Comparison of ENCODE assay signal across 29 mouse cellular contexts in the genomic region with DNA sequence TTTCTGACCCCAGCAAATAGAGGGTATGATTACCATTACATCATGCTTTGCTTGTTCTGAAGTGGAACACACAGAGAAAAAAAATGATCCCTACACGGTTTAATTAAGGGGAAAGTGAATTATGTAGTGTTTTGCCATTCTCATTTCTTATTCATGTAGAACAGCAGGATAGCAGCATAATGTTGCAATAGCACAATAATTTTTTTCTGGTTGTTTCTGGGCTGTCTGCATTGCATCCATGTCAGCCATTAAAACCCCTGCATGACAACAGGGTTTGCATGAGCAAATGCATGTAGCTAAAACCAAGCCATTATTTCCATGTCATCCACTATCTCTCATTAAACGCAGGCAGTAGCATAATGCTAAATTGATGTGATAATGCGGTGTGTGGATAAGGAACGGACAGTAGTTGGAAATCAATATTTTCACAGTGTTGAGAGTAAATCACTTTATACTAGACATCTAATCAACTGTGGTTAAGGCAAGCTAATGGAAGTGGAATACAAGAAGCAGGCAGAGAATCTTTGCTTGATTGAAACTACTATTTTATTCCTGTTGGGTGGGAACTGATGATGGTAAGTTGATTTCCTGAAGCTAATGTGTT.
DNase-seq lines count a peak whose midpoint lies in the region; ATAC-seq and TF ChIP-seq lines count a peak whose summit lies in the region.
"Had no signal": no experiment of that assay in that cellular context is flagged by ENCODE, and none has a peak within 500 bp of the region (broad histone marks: within the 10 kb centered on the region; RNA-seq: fewer than 3 reads in every experiment).

No protein-coding gene starts in this region.

- H3K9ac ChIP-seq in forebrain, postnatal 0 days = no peak overlapping the region
- H3K9ac ChIP-seq in forebrain, embryonic 11.5 days (ENCODE audit: low read length) = no peak overlapping the region
- no peak overlapping the region for H3K9ac ChIP-seq in midbrain, embryonic 12.5 days (replicated peaks)
- no peak overlapping the region for H3K9ac ChIP-seq in midbrain, embryonic 13.5 days (replicated peaks)
- H3K9ac ChIP-seq in hindbrain, embryonic 14.5 days = no peak overlapping the region
- H3K9ac ChIP-seq: embryonic facial prominence, embryonic 13.5 days; forebrain, embryonic 13.5 days; liver, embryonic 12.5 days; liver, postnatal 0 days; stomach, embryonic 15.5 days had no signal

- H3K27ac ChIP-seq in forebrain, postnatal 0 days (ENCODE audit: low read depth, low read length) = no peak overlapping the region
- H3K27ac ChIP-seq in forebrain, embryonic 11.5 days (ENCODE audit: low read depth, low read length) = no peak overlapping the region
- H3K27ac ChIP-seq in midbrain, embryonic 12.5 days (replicated peaks) = 0 out of 2 replicates have a peak overlapping the region, but pooled peaks have one; percentile 20
- no peak overlapping the region for H3K27ac ChIP-seq in midbrain, embryonic 13.5 days
- H3K27ac ChIP-seq in hindbrain, embryonic 14.5 days = peak overlapping the region; percentile 21
- H3K27ac ChIP-seq: embryonic facial prominence, embryonic 13.5 days; forebrain, embryonic 13.5 days; gastrocnemius, adult 2 months; liver, embryonic 12.5 days; stomach, embryonic 15.5 days had no signal

- H3K4me1 ChIP-seq in forebrain, postnatal 0 days (ENCODE audit: insufficient read depth) = no peaks in the 10 kb centered on the region
- no peaks in the 10 kb centered on the region for H3K4me1 ChIP-seq in forebrain, embryonic 11.5 days (replicated peaks; ENCODE audit: control insufficient read depth, insufficient read depth, low read length)
- H3K4me1 ChIP-seq in midbrain, embryonic 12.5 days = no peaks in the 10 kb centered on the region; the same call in 1 of the 2 replicates
- no peaks in the 10 kb centered on the region; the same call in 1 of the 2 replicates for H3K4me1 ChIP-seq in midbrain, embryonic 13.5 days (replicated peaks)
- 0 out of 2 replicates have a peak, but pooled peaks cover 4% of the 10 kb centered on the region for H3K4me1 ChIP-seq in hindbrain, embryonic 14.5 days (replicated peaks; ENCODE audit: control insufficient read depth, insufficient read depth, low read length)
- H3K4me1 ChIP-seq: embryonic facial prominence, embryonic 13.5 days; forebrain, embryonic 13.5 days; liver, embryonic 12.5 days; stomach, embryonic 15.5 days had no signal

- TF ChIP-seq CTCF in forebrain, postnatal 0 days (IDR thresholded peaks at IDR 0.05; ENCODE audit: low read depth) = no peak

- 54% methylated on average over 4 of the region's 4 CpGs for whole genome bisulfite sequencing in forebrain, postnatal 0 days
- WGBS in forebrain, embryonic 11.5 days = 83% methylated on average over 4 of the region's 4 CpGs
- 69% methylated on average over 4 of the region's 4 CpGs for WGBS in midbrain, embryonic 12.5 days
- 70% methylated on average over 4 of the region's 4 CpGs for WGBS in midbrain, embryonic 13.5 days
- 49% methylated on average over 4 of the region's 4 CpGs for WGBS in hindbrain, embryonic 14.5 days

- DNase-seq in forebrain, postnatal 0 days = no peak
- DNase-seq in forebrain, embryonic 11.5 days (ENCODE audit: low spot score) = no peak
- DNase-seq in hindbrain, embryonic 14.5 days (ENCODE audit: low spot score) = no peak
- no peak for DNase-seq in thymus, postnatal 25 days
- DNase-seq in yolk sac, embryonic 10.5 days (ENCODE audit: low spot score) = no peak
- DNase-seq: adrenal gland, postnatal 14 days; cerebellum, adult 11-12 months; cerebellum, adult 9-11 months; gastrocnemius, adult 2 months; gastrocnemius, postnatal 36 days; heart, adult 18-20 months; heart, postnatal 36 days; kidney, adult 9 months; kidney, postnatal 10 days; layer of hippocampus, postnatal 36 days; left cerebral cortex, postnatal 4 days; liver, postnatal 0 days; lung, postnatal 4 days; retina, postnatal 1 day; right cerebral cortex, postnatal 14 days; thymus, postnatal 14 days had no signal

- H3K4me3 ChIP-seq in forebrain, postnatal 0 days (ENCODE audit: low read depth, low read length) = no peak overlapping the region
- H3K4me3 ChIP-seq in forebrain, embryonic 11.5 days (ENCODE audit: low read depth, low read length) = no peak overlapping the region
- no peak overlapping the region for H3K4me3 ChIP-seq in midbrain, embryonic 12.5 days
- H3K4me3 ChIP-seq in midbrain, embryonic 13.5 days (replicated peaks) = no peak overlapping the region
- H3K4me3 ChIP-seq in hindbrain, embryonic 14.5 days (replicated peaks; ENCODE audit: low read length) = no peak overlapping the region
- H3K4me3 ChIP-seq: embryonic facial prominence, embryonic 13.5 days; forebrain, embryonic 13.5 days; gastrocnemius, adult 2 months; liver, embryonic 12.5 days; stomach, embryonic 15.5 days had no signal

- H3K4me2 ChIP-seq in forebrain, postnatal 0 days (ENCODE audit: low read depth) = no peak overlapping the region
- no peak overlapping the region for H3K4me2 ChIP-seq in forebrain, embryonic 11.5 days (ENCODE audit: low read depth, low read length, severe bottlenecking)
- H3K4me2 ChIP-seq in midbrain, embryonic 12.5 days (replicated peaks) = no peak overlapping the region
- no peak overlapping the region for H3K4me2 ChIP-seq in midbrain, embryonic 13.5 days (replicated peaks)
- no peak overlapping the region for H3K4me2 ChIP-seq in hindbrain, embryonic 14.5 days (replicated peaks)
- H3K4me2 ChIP-seq: embryonic facial prominence, embryonic 13.5 days; forebrain, embryonic 13.5 days; heart, embryonic 11.5 days; liver, embryonic 12.5 days; stomach, embryonic 15.5 days had no signal

- H3K27me3 ChIP-seq in forebrain, postnatal 0 days (ENCODE audit: insufficient read depth, low read length) = no peaks in the 10 kb centered on the region
- no peaks in the 10 kb centered on the region for H3K27me3 ChIP-seq in forebrain, embryonic 11.5 days (ENCODE audit: control insufficient read depth, insufficient read depth, low read length)
- H3K27me3 ChIP-seq in midbrain, embryonic 12.5 days = no peaks in the 10 kb centered on the region
- H3K27me3 ChIP-seq in midbrain, embryonic 13.5 days = no peaks in the 10 kb centered on the region
- H3K27me3 ChIP-seq in hindbrain, embryonic 14.5 days (ENCODE audit: control insufficient read depth, insufficient read depth, low read length) = no peaks in the 10 kb centered on the region
- H3K27me3 ChIP-seq: embryonic facial prominence, embryonic 13.5 days; forebrain, embryonic 13.5 days; liver, embryonic 12.5 days; stomach, embryonic 15.5 days had no signal

- ATAC-seq in forebrain, postnatal 0 days = peak; percentile 45; the same call in 1 of the 2 replicates
- ATAC-seq in forebrain, embryonic 11.5 days (replicated peaks; ENCODE audit: low FRiP score) = no peak
- no peak for ATAC-seq in midbrain, embryonic 12.5 days (ENCODE audit: low FRiP score, low read depth)
- ATAC-seq in midbrain, embryonic 13.5 days = no peak
- peak; percentile 27; the same call in 1 of the 2 replicates for ATAC-seq in hindbrain, embryonic 14.5 days (ENCODE audit: low FRiP score)
- ATAC-seq: forebrain, embryonic 13.5 days; intestine, postnatal 0 days; liver, embryonic 12.5 days; liver, postnatal 0 days had no signal

- no peaks in the 10 kb centered on the region for H3K36me3 ChIP-seq in forebrain, postnatal 0 days (ENCODE audit: insufficient read depth)
- H3K36me3 ChIP-seq in forebrain, embryonic 11.5 days (ENCODE audit: control insufficient read depth, insufficient read depth, low read length) = no peaks in the 10 kb centered on the region
- no peaks in the 10 kb centered on the region for H3K36me3 ChIP-seq in midbrain, embryonic 12.5 days
- no peaks in the 10 kb centered on the region for H3K36me3 ChIP-seq in midbrain, embryonic 13.5 days
- H3K36me3 ChIP-seq in hindbrain, embryonic 14.5 days (replicated peaks; ENCODE audit: control insufficient read depth, insufficient read depth) = no peaks in the 10 kb centered on the region
- H3K36me3 ChIP-seq: embryonic facial prominence, embryonic 13.5 days; liver, embryonic 12.5 days; stomach, embryonic 15.5 days had no signal

- no peaks in the 10 kb centered on the region for H3K9me3 ChIP-seq in forebrain, postnatal 0 days (ENCODE audit: low read length)
- no peaks in the 10 kb centered on the region for H3K9me3 ChIP-seq in forebrain, embryonic 11.5 days (ENCODE audit: control insufficient read depth, low read length)
- H3K9me3 ChIP-seq in midbrain, embryonic 12.5 days = no peaks in the 10 kb centered on the region
- H3K9me3 ChIP-seq in midbrain, embryonic 13.5 days = no peaks in the 10 kb centered on the region
- no peaks in the 10 kb centered on the region for H3K9me3 ChIP-seq in hindbrain, embryonic 14.5 days (ENCODE audit: control insufficient read depth, low read length)
- H3K9me3 ChIP-seq: embryonic facial prominence, embryonic 13.5 days; forebrain, embryonic 13.5 days; liver, embryonic 12.5 days; stomach, embryonic 15.5 days had no signal

Comparison
In these comparisons a context has a peak if more than half of its experiments do, and no peak if none do; other contexts are left out.
1. ATAC-seq: peak in forebrain, postnatal 0 days (single experiment) and hindbrain, embryonic 14.5 days (single experiment); none in forebrain, embryonic 11.5 days (single experiment), midbrain, embryonic 12.5 days (single experiment) and midbrain, embryonic 13.5 days (single experiment).
2. H3K27ac ChIP-seq: peak in midbrain, embryonic 12.5 days (single experiment) and hindbrain, embryonic 14.5 days (single experiment); none in forebrain, postnatal 0 days (single experiment), forebrain, embryonic 11.5 days (single experiment) and midbrain, embryonic 13.5 days (single experiment).